29 mouse cellular contexts compared by ENCODE assay signal in genomic region chr2:142893780-142894179, GRCm38 (mm10). TPM values are rescaled to one million over a fixed set of nuclear protein-coding genes. Genes with fewer than 3 reads are reported as not detected.
DNase-seq lines count a peak whose midpoint lies in the region; ATAC-seq lines count a peak whose summit lies in the region.
"Had no signal": no experiment of that assay in that cellular context is flagged by ENCODE, and none has a peak within 500 bp of the region (broad histone marks: within the 10 kb centered on the region; RNA-seq: fewer than 3 reads in every experiment).

No protein-coding gene starts in this region.

- H3K27ac ChIP-seq in intestine, embryonic 15.5 days: no peak overlapping the region
- no peak overlapping the region for H3K27ac ChIP-seq in intestine, embryonic 16.5 days (ENCODE audit: low read length)
- H3K27ac ChIP-seq in kidney, embryonic 14.5 days (ENCODE audit: low read depth, low read length): no peak overlapping the region
- H3K27ac ChIP-seq: embryonic facial prominence, embryonic 10.5 days; embryonic facial prominence, embryonic 15.5 days; forebrain, embryonic 13.5 days; hindbrain, embryonic 13.5 days; left cerebral cortex, adult 2 months; limb, embryonic 12.5 days; liver, embryonic 12.5 days; midbrain, embryonic 12.5 days; neural tube, embryonic 13.5 days had no signal

- H3K4me3 ChIP-seq in intestine, embryonic 15.5 days (replicated peaks): no peak overlapping the region
- no peak overlapping the region for H3K4me3 ChIP-seq in intestine, embryonic 16.5 days (ENCODE audit: low read length)
- H3K4me3 ChIP-seq in kidney, embryonic 14.5 days (ENCODE audit: low read length): no peak overlapping the region
- H3K4me3 ChIP-seq: embryonic facial prominence, embryonic 10.5 days; embryonic facial prominence, embryonic 15.5 days; forebrain, embryonic 13.5 days; hindbrain, embryonic 13.5 days; left cerebral cortex, adult 2 months; limb, embryonic 12.5 days; liver, embryonic 12.5 days; midbrain, embryonic 12.5 days; neural tube, embryonic 13.5 days had no signal

- 61% methylated on average over 1 of the region's 1 CpGs for WGBS in intestine, embryonic 15.5 days
- 59% methylated on average over 1 of the region's 1 CpGs for WGBS in intestine, embryonic 16.5 days
- 50% methylated on average over 1 of the region's 1 CpGs for WGBS in kidney, embryonic 14.5 days

- H3K9ac ChIP-seq in intestine, embryonic 15.5 days: no peak overlapping the region
- H3K9ac ChIP-seq in intestine, embryonic 16.5 days (ENCODE audit: low read depth, low read length): no peak overlapping the region
- H3K9ac ChIP-seq in kidney, embryonic 14.5 days (ENCODE audit: low read depth, low read length): no peak overlapping the region
- H3K9ac ChIP-seq: embryonic facial prominence, embryonic 15.5 days; forebrain, embryonic 13.5 days; hindbrain, embryonic 13.5 days; limb, embryonic 12.5 days; liver, embryonic 12.5 days; liver, postnatal 0 days; midbrain, embryonic 12.5 days; neural tube, embryonic 13.5 days had no signal

- H3K9me3 ChIP-seq in intestine, embryonic 15.5 days: no peaks in the 10 kb centered on the region
- no peaks in the 10 kb centered on the region for H3K9me3 ChIP-seq in intestine, embryonic 16.5 days (ENCODE audit: control insufficient read depth, low read length)
- no peaks in the 10 kb centered on the region for H3K9me3 ChIP-seq in kidney, embryonic 14.5 days (ENCODE audit: control insufficient read depth, low read length)
- H3K9me3 ChIP-seq: embryonic facial prominence, embryonic 10.5 days; embryonic facial prominence, embryonic 15.5 days; forebrain, embryonic 13.5 days; hindbrain, embryonic 13.5 days; limb, embryonic 12.5 days; liver, embryonic 12.5 days; midbrain, embryonic 12.5 days; neural tube, embryonic 13.5 days had no signal

- H3K4me2 ChIP-seq in intestine, embryonic 15.5 days (replicated peaks): no peak overlapping the region
- H3K4me2 ChIP-seq in intestine, embryonic 16.5 days (ENCODE audit: low read depth, low read length): no peak overlapping the region
- H3K4me2 ChIP-seq in kidney, embryonic 14.5 days (replicated peaks; ENCODE audit: low read depth, low read length): no peak overlapping the region
- H3K4me2 ChIP-seq: embryonic facial prominence, embryonic 15.5 days; forebrain, embryonic 13.5 days; heart, embryonic 11.5 days; hindbrain, embryonic 13.5 days; limb, embryonic 12.5 days; liver, embryonic 12.5 days; midbrain, embryonic 12.5 days; neural tube, embryonic 13.5 days had no signal

- 0 out of 2 replicates have a peak, but pooled peaks cover 3% of the 10 kb centered on the region for H3K4me1 ChIP-seq in intestine, embryonic 15.5 days (replicated peaks)
- peaks cover 5% of the 10 kb centered on the region; the same call in 1 of the 2 replicates for H3K4me1 ChIP-seq in intestine, embryonic 16.5 days (ENCODE audit: control insufficient read depth, insufficient read depth, low read length)
- peaks cover 8% of the 10 kb centered on the region for H3K4me1 ChIP-seq in kidney, embryonic 14.5 days (ENCODE audit: control insufficient read depth, insufficient read depth, low read length)
- H3K4me1 ChIP-seq: forebrain, embryonic 13.5 days; hindbrain, embryonic 13.5 days; midbrain, embryonic 12.5 days; neural tube, embryonic 13.5 days had no signal

- peak; percentile 60 for DNase-seq in kidney, postnatal 14 days
- DNase-seq in urinary bladder, postnatal 10 days (ENCODE audit: low spot score): no peak
- DNase-seq in ovary, adult 18-20 months (ENCODE audit: low spot score): no peak
- DNase-seq: adrenal gland, adult 2 months; B cell, adult 2 months; cerebellum, adult 8-10 months; cerebellum, postnatal 25 days; gastrocnemius, postnatal 14 days; heart, adult 11 months; heart, postnatal 36 days; layer of hippocampus, adult 9-11 months; liver, postnatal 0 days; lung, postnatal 36 days; thymus, adult 2 months; thymus, postnatal 36 days had no signal

- H3K36me3 ChIP-seq in intestine, embryonic 15.5 days: no peaks in the 10 kb centered on the region
- H3K36me3 ChIP-seq in intestine, embryonic 16.5 days (ENCODE audit: control insufficient read depth, insufficient read depth, low read length): no peaks in the 10 kb centered on the region
- H3K36me3 ChIP-seq in kidney, embryonic 14.5 days (ENCODE audit: control insufficient read depth, insufficient read depth, low read length): no peaks in the 10 kb centered on the region
- H3K36me3 ChIP-seq: embryonic facial prominence, embryonic 10.5 days; embryonic facial prominence, embryonic 15.5 days; hindbrain, embryonic 13.5 days; limb, embryonic 12.5 days; liver, embryonic 12.5 days; midbrain, embryonic 12.5 days; neural tube, embryonic 13.5 days had no signal

- ATAC-seq in intestine, embryonic 15.5 days: peak; percentile 76
- peak; percentile 85 for ATAC-seq in intestine, embryonic 16.5 days
- peak; percentile 65; the same call in 1 of the 2 replicates for ATAC-seq in kidney, embryonic 14.5 days (ENCODE audit: low FRiP score, low TSS enrichment)
- ATAC-seq in granulocyte monocyte progenitor cell, adult 5-6 weeks (replicated peaks; ENCODE audit: poor library complexity, severe bottlenecking): no peak
- ATAC-seq: forebrain, embryonic 13.5 days; liver, embryonic 12.5 days; liver, postnatal 0 days had no signal

- no peaks in the 10 kb centered on the region for H3K27me3 ChIP-seq in intestine, embryonic 15.5 days (replicated peaks)
- H3K27me3 ChIP-seq in intestine, embryonic 16.5 days (replicated peaks; ENCODE audit: control insufficient read depth, insufficient read depth, low read length): no peaks in the 10 kb centered on the region
- no peaks in the 10 kb centered on the region for H3K27me3 ChIP-seq in kidney, embryonic 14.5 days (ENCODE audit: control insufficient read depth, insufficient read depth, low read length)
- H3K27me3 ChIP-seq: embryonic facial prominence, embryonic 15.5 days; forebrain, embryonic 13.5 days; hindbrain, embryonic 13.5 days; limb, embryonic 12.5 days; liver, embryonic 12.5 days; midbrain, embryonic 12.5 days; neural tube, embryonic 13.5 days had no signal

RNA-seq across cellular contexts. Expression of gene Kif16b, which starts 7.6 kb away (rescaled TPM):
- polyA plus RNA-seq in intestine, embryonic 15.5 days (2015; fragmentation: Nextera tagmentation; extraction: Ambion mirVana): 10.5 and 11.3 TPM in 2 replicates
- polyA plus RNA-seq in intestine, embryonic 16.5 days (2015; fragmentation: Nextera tagmentation; extraction: Ambion mirVana): 11.1 and 11.5 TPM in 2 replicates
- 9.0 and 17.1 TPM in 2 replicates for polyA plus RNA-seq in kidney, embryonic 14.5 days (2014; fragmentation: Nextera tagmentation; extraction: Ambion mirVana)
- 15.4 and 17.5 TPM in 2 replicates for total RNA-seq in granulocyte monocyte progenitor cell, adult 5-6 weeks (2014; fragmentation: Nextera tagmentation)
- 20.7 and 22.4 TPM in 2 replicates for total RNA-seq in granulocyte monocyte progenitor cell, adult 5-6 weeks (2017)
